Mouse (Mus musculus): Measurements from ENCODE around the gene Dync1li2.

Gene Dync1li2

DNA sequence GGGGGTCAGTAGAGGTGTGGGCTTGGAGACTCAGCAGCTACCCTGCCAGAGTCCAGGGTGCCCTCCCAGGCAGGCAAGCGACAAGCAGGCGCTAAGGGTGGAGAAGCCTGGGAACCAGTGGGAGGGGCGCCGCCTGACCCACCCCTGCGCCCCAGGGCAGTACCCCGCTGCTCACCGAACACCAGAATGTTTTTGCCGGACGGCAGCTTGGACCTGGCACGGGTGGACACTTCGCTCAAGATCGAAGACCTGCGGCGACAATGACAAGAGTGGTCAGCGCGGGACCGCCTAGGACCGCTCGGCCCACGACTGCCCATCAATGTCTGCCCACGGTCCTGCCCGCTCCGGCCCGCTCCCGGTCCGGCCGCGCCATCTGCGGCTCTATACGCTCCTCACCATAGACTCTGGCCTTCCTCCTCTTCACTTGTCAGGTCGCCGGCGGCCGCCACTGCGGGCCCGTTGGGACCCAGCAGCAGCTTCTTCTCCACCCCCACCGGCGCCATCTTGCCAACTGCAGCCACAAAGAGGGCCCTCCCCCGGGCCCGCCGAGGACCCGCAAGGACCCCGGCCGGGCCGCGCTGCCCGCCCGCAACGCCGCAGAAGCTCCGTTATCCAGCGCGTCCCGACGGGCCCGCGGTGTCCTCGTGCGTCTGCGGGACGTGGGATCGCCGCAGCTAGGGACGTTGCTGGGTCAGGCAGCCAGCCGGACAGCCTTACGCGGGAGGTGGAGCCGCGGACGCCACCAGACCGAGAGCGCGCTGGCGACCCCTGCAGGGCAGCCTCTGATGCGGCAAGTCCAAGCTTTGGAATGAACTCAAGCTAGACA is at the start of gene Dync1li2:
Dync1li2 (minus strand) TSS at position 749 of the 826 bp plus-strand sequence.
- peak; percentile 90 for DNase-seq (ENCODE audit: low read depth, low spot score)

DNA sequence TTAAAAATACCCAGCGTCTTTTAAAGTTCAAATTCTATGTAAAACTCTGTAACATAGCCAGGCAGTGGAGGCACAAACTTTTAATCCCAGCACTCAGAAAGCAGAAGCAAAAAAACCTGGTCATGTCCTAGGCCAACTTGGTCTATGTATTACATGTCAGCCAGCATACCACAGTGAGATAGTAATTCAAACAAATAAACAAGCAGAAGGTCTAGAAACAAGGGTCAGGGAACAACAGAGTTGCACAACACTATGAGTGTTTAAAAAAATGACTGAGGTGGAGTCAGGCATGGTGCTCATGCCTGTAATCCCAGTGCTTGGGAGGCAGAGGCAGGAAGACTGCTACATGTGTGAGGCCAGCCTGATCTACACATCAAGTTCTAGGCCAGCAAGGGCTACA is 36.2 kb upstream of the Dync1li2 start:
- DNase-seq (ENCODE audit: low read depth, low spot score): no peak

GRCm38 (mm10) chr8:104472465-104472864 is 29.6 kb upstream of the Dync1li2 start:
- DNase-seq (ENCODE audit: low read depth, low spot score): no peak

- DNase-seq (ENCODE audit: low read depth, low spot score): no peak
Measured at GRCm38 (mm10) chr8:104467463-104467862, 24.6 kb upstream of the Dync1li2 start.

- DNase-seq (ENCODE audit: low read depth, low spot score): no peak
Measured at GRCm38 (mm10) chr8:104452177-104452576, 9.3 kb upstream of the Dync1li2 start.

DNA sequence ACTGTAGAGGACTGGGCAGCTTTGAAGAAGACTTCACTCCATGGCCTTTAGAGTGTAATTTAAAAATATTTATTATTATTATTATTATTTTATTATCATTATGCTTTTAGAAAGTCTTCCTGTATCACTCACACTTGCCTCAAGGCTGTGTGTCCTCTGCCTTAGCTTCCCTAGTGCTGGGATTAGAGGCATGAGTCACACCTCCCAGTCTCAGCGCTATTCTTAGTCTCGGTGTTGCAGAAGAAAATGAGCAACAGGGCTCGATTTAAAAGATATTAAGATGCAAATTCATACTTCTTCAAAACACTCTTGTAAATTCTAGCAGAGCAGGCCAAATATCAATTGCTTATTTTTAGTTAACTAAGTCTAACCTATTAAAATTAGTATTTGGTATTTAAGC is 5.9 kb upstream of the Dync1li2 start:
- DNase-seq (ENCODE audit: low read depth, low spot score): no peak

DNA sequence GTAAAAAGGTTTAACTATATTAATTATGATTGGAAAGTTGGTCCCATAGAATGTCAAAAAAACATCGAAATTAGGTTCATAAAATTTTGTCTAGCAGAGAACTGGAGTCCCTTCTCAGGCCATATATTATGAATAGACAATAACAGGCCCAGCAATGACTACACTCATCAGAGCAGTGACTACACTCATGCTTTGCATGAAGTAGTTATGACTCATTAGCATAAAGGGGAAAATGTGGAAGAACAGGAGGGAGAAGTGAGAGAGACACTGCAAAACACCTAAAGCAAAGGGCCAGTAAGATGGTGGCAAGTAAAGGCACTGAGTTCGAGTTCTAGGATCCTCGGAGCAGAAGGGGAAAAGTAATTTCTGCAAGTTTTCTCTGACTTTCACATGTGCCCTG is 3.2 kb upstream of the Dync1li2 start:
- no peak for DNase-seq (ENCODE audit: low read depth, low spot score)

DNA sequence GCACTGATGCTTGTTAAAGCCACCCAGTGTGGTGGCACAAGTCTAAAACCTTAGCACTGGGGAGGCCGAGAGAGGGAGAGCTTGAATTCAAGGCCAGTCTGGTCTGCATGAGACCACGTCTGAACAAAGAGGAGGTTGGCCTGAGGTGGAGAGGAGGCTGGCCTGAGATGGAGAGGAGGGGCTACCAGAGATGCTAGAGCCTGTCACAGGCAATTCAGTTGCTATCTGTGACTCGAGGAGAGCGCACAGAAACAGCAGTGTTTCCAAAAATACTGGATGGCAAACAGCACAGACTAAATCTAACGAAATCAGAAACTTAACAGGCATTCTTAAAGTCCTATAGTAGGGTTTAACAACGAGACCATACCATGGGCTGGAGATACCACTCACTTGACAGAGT is 2.4 kb upstream of the Dync1li2 start:
- no peak for DNase-seq (ENCODE audit: low read depth, low spot score)

- DNase-seq (ENCODE audit: low read depth, low spot score): no peak
Measured at GRCm38 (mm10) chr8:104443125-104443679, 355 bp upstream of the Dync1li2 start.

GRCm38 (mm10) chr8:104441613-104442012 is 1.2 kb downstream of the Dync1li2 start:
- no peak for DNase-seq (ENCODE audit: low read depth, low spot score)

GRCm38 (mm10) chr8:104439461-104439860 is 3.4 kb downstream of the Dync1li2 start:
- no peak for DNase-seq (ENCODE audit: low read depth, low spot score)

DNA sequence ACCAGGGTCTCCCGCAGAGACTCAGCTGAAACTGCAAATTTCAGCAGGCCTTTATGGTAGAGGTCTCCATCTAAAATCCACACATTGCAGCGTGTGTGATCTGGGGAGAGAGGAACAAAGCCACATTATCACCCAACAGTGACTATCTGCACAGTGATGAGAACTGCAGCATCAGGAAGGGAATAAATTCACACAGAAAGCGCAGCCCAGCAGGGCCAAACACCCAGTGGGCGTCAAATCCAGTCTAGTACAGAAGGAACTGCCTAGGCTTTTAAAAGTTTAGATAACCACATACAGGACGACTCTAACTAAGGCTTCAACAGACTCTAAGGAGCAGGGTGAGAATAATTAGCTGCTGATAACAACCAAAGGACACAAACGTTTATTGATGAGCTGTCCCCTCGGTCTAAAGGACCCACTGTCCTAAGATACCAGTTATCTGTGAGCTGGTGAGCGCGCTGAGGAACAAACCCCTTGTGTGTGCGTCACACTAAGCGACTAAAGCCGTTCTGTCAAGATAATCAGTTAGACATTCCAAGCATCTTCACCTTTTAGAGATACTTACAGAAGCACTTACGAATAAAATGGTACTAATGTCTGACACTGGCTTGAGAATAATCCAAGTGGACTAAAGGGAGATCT is 5.2 kb downstream of the Dync1li2 start:
- DNase-seq (ENCODE audit: low read depth, low spot score): no peak

DNA sequence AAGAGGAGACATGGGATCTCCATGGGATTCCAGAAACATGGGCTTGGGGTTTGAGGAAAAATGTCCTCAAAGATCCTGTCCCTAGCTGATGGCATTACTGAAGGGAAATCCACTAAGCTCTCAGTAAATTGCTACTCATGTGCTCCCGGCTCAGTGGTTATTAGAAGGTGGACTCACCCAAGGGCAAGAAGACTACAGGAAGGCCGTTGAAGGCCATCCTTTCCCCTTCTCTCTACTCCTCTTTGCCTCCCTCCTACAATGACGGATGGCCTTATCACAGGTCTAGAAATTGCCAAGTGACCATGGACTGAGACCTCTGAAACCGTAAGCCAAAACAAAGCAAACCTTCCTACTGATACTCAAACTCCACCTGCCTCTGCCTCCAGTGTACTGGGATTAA is 6.3 kb downstream of the Dync1li2 start:
- no peak for DNase-seq (ENCODE audit: low read depth, low spot score)

GRCm38 (mm10) chr8:104436038-104436437 is 6.8 kb downstream of the Dync1li2 start:
- DNase-seq (ENCODE audit: low read depth, low spot score): no peak

DNA sequence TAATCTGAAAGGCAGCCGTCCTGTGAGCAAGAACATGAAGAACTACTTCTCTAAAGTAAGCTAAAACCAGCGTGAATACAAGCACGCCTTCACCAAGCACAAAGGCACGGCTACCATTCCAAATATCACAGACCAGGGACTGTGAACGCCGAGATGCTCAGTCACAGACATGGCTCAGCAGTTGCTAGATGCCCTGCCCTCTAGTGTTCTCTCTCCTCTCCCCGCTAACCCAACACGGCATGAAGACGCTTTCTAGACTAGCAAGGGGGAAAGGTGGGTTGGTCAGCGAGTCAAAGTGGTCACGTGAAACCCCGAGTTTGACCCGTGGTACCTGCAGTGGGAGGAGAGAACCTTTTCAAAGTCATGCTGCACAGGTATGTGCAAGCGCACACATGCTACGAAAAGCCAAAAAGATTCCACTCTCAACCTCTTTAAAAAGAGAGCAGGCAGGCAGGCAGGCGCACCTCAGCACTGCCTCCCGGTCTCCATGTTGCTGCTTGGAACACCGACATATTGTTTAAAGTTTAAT is 8.0 kb downstream of the Dync1li2 start:
- DNase-seq (ENCODE audit: low read depth, low spot score): no peak

DNA sequence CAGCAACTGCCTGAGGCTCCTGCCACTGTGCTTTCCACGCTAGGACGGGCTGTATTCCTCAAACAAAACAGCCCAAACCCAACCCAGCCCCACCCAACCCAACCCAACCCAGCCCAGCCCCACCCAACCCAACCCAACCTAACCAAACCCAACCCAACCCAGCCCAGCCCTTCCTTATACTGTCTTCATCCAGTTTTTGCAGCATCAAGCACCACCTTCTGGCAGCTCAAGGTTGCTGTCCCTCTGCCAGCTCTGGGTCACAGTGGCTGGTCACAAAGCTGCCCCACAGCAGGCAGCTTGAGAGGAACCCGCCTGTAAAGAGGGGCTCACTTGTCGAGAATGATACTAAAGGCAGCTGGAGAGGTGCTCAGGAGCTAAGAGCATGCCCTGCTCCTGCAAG is 8.6 kb downstream of the Dync1li2 start:
- no peak for DNase-seq (ENCODE audit: low read depth, low spot score)

- no peak for DNase-seq (ENCODE audit: low read depth, low spot score)
Measured at GRCm38 (mm10) chr8:104433191-104433842, 9.5 kb downstream of the Dync1li2 start.

GRCm38 (mm10) chr8:104432656-104433055 is 10.2 kb downstream of the Dync1li2 start:
- DNase-seq (ENCODE audit: low read depth, low spot score): no peak

- no peak for DNase-seq (ENCODE audit: low read depth, low spot score)
Measured at GRCm38 (mm10) chr8:104430230-104430629, 12.6 kb downstream of the Dync1li2 start.

DNA sequence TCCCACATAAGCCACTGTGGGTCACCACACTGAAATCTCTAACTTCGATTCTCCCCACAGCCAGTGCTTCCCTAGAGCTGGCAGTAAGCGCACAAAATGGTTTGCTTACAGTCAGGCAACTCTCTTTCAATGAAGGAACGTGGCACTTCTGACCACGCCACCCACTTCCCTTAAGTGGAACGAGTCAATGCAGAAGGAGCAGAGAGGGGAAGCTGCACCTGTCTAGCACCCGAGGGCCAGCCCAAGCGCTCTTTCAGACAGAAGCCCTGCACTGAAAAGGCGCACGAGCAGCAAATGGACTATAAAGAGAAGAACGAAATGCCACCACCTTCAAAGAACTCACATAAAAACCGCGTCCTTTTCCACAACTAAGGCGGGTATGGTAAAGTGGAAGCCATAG is 15.1 kb downstream of the Dync1li2 start:
- no peak for DNase-seq (ENCODE audit: low read depth, low spot score)

- no peak for DNase-seq (ENCODE audit: low read depth, low spot score)
Measured at GRCm38 (mm10) chr8:104422313-104422712, 20.5 kb downstream of the Dync1li2 start.

- DNase-seq (ENCODE audit: low read depth, low spot score): no peak
Measured at GRCm38 (mm10) chr8:104416022-104416421, 26.8 kb downstream of the Dync1li2 start.

Data from embryo, embryonic 11.5 days (tissue).